Mouse (Mus musculus) forebrain, embryonic 15.5 days (tissue): ENCODE results near the gene Gm8298. TPM values are rescaled to one million over a fixed set of nuclear protein-coding genes. Genes with fewer than 3 reads are reported as not detected.
A peak's percentile ranks its signal among the peaks of the same experiment; 100 is the strongest.
"Not testable (repeated sequence)": the region's sequence is repeated elsewhere in the genome, so short reads cannot be mapped to it uniquely, and the experiment has no call there.

Experiments used
- ATAC-seq: fragments of 200-750 bp; cut with Nextera tagmentation; replicated peaks from 2 replicates; pipeline ENCODE4 v1.8.0; 2017; ENCODE audit warnings: mild to moderate bottlenecking, moderate TSS enrichment, moderate library complexity
- H3K27ac ChIP-seq: fragments of 300-500 bp; sonication (generic); replicated peaks from 2 replicates; pipeline ENCODE4 v1.5.1; 2015; ENCODE audit warnings: mild to moderate bottlenecking, inconsistent platforms
- H3K27me3 ChIP-seq: fragments of 300-500 bp; sonication (generic); 2 replicates; pipeline ENCODE4 v1.6.1; 2015; ENCODE audit warnings: inconsistent platforms
- H3K36me3 ChIP-seq: fragments of 300-500 bp; sonication (generic); 2 replicates; pipeline ENCODE4 v1.6.1; 2015; ENCODE audit warnings: mild to moderate bottlenecking, inconsistent platforms
- H3K4me1 ChIP-seq: fragments of 300-500 bp; sonication (generic); 2 replicates; pipeline ENCODE4 v1.6.1; 2015; ENCODE audit warnings: inconsistent platforms
- H3K4me2 ChIP-seq: fragments of 300-500 bp; sonication (generic); replicated peaks from 2 replicates; pipeline ENCODE4 v1.6.1; 2015; ENCODE audit warnings: mild to moderate bottlenecking, inconsistent platforms
- H3K4me3 ChIP-seq: fragments of 300-500 bp; sonication (generic); 2 replicates; pipeline ENCODE4 v1.5.1; 2015; ENCODE audit warnings: mild to moderate bottlenecking, inconsistent platforms
- H3K9ac ChIP-seq: fragments of 300-500 bp; sonication (generic); replicated peaks from 2 replicates; pipeline ENCODE4 v1.6.1; 2015; ENCODE audit warnings: mild to moderate bottlenecking, inconsistent platforms
- H3K9me3 ChIP-seq: fragments of 300-500 bp; sonication (generic); 2 replicates; pipeline ENCODE4 v1.6.1; 2016; ENCODE audit warnings: inconsistent platforms
- WGBS: fragments of 180-500 bp; shearing (Covaris S2); methylation state at CpG from one replicate; pipeline ENCODE4 v1.1.7; 2015; ENCODE audit warnings: mixed read lengths; 5-methylcytosine and 5-hydroxymethylcytosine counted together
- polyA plus RNA-seq: library from polyadenylated mRNA; unstranded; fragments of >200 nt; fragmentation: Nextera tagmentation; extraction: Ambion mirVana; gene quantifications from 2 replicates; pipeline ENCODE4 v1.2.1, GENCODE M21; 2015

The Gm8298 gene
- polyA plus RNA-seq = not detected in 2 replicates

DNA sequence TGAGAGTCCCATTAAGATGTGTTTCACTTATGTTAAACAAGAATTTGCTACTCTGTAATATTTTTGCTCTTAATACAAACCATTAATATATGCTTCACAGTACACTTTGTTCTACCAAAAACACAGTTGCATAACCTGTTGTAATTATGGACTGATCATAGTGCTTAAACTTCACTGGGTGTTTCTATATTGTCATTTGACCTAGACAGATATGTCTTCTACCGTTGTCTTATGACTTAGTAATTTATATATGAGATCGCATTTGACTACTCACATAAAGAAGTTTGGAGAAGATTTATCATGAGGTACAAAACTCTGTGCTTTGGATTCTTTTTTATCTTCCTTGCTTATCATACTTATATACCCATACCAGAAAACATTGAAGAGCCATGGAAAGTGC lies at the start of gene Gm8298:
Gene Gm8298 (plus strand): TSS at position 301 of the 400 bp plus-strand sequence.
- no peaks in the 10 kb centered on the region for H3K9me3 ChIP-seq
- no peak within 1 kb of the TSS for H3K4me3 ChIP-seq
- H3K4me1 ChIP-seq = no peaks in the 10 kb centered on the region
- no peaks in the 10 kb centered on the region for H3K27me3 ChIP-seq
- H3K27ac ChIP-seq = no peak within 1 kb of the TSS
- ATAC-seq = no peak
- no peak within 1 kb of the TSS for H3K4me2 ChIP-seq
- 97% methylated on average over 2 of the region's 2 CpGs for WGBS
- no peaks in the 10 kb centered on the region for H3K36me3 ChIP-seq
- H3K9ac ChIP-seq = no peak within 1 kb of the TSS

DNA sequence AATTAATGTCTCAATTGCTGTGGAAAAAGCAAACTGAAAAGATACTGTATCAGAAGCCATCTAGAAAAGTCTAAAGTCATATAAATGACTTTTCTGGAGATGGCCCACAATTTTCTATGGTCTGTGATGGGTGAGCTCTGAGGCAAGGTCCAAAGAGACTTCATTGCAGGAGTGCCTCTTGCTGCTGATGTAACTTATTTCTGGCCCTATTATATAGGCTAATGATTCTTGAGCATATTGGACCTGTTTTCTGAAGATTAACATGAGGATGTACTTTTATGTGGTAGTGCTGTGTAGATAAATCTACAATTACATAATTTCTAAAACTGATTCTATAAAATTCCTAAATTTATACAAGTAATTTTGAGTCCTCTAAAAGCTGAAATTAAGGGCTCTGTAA lies 47.7 kb upstream of the Gm8298 start:
- no peak for ATAC-seq
- no peak overlapping the region for H3K4me3 ChIP-seq
- no peaks in the 10 kb centered on the region for H3K9me3 ChIP-seq
- no peak overlapping the region for H3K27ac ChIP-seq
- H3K4me1 ChIP-seq = no peaks in the 10 kb centered on the region
- H3K9ac ChIP-seq = no peak overlapping the region
- no peaks in the 10 kb centered on the region for H3K27me3 ChIP-seq
- no peak overlapping the region for H3K4me2 ChIP-seq
- no peaks in the 10 kb centered on the region for H3K36me3 ChIP-seq

DNA sequence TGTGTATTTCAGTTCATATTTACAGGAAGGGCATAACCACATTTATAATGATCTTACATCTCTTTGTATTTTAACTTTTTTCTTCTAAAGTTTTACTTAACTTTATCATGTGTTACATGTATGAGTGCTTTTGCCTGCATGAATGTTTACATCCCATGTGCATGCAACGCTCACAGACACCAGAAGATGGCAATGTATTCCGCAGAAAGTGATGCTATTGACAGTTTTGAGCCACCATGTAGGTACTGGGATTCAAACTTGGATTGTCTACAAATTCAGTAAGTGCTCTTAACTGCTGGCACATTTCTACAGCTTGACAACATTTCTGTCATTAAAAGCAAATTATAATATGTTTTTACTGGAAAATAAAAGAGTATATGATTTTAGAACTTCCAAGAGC lies 9.9 kb downstream of the Gm8298 start:
- Histone ChIP-seq H3K4me1 (no peaks in the 10 kb centered on the region), H3K27ac (no peak overlapping the region), H3K36me3 (no peaks in the 10 kb centered on the region), H3K4me2 (no peak overlapping the region), H3K4me3 (no peak overlapping the region), H3K9me3 (no peaks in the 10 kb centered on the region), H3K9ac (no peak overlapping the region), H3K27me3 (no peaks in the 10 kb centered on the region)
- 22% methylated on average over 2 of the region's 2 CpGs for WGBS
- ATAC-seq = 0 out of 2 replicates have a peak, but pooled peaks have one; percentile 38

DNA sequence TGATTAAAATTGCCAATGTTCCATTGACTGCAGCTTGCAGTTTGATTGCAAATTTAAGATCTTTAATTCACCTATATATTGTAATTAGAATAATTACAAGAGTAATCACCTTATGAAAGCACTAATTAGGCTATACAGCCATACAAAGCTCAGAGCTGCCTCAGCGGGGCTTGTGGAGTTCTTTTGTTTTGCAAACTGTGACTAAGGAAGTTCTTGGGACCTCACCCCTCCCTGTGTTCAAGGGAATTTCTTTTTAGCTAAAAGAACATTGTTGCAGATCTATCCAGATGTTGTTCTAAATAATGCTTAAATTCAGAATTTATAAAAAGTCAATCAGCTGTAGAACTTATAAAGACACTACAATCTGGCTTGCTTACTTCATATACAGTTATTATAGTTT lies 16.8 kb downstream of the Gm8298 start:
- not testable (repeated sequence) for H3K4me2 ChIP-seq, H3K9me3 ChIP-seq, H3K4me1 ChIP-seq, H3K27me3 ChIP-seq, H3K4me3 ChIP-seq, H3K27ac ChIP-seq, H3K9ac ChIP-seq, H3K36me3 ChIP-seq, ATAC-seq
- 9% methylated on average over 1 of the region's 1 CpGs for WGBS

DNA sequence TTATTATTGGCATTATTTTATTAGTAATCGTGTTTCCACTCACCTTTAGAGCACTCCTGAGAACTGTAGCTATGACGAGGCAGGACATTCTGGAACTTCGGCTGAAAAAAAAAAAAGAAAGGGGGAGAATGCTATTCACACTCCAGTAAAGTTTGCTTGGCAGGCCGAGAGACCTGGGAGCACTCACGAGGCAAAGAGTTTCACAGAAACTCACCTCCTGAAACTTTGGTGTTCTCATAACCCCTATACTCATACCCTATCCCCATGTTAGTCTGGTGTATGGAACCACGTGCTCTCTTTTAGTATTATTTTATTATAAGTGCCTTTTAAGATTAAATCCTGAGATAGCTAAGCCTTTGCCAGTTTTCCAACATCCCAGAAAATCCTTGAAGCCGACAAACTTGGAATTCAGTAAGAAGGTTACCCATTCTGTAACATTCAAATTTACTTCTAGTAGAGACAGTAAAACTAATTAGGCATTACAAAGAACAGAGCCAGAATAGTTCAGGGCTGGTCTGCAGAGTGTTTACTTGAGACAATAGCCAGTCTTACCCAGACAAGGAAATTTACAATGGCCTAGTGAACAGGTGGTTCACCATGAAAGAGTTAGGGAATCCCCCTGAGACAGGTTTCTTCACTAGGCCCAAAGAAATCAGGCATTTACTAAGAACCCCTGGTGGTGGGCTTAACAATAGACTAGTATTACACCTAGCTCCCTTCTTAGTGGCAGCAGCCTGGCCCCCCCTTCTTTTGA lies 19.1 kb downstream of the Gm8298 start:
- H3K4me2 ChIP-seq, H3K27me3 ChIP-seq, H3K9ac ChIP-seq, H3K36me3 ChIP-seq, H3K4me1 ChIP-seq, H3K9me3 ChIP-seq, ATAC-seq, H3K27ac ChIP-seq, H3K4me3 ChIP-seq: not testable (repeated sequence)
- 69% methylated on average over 7 of the region's 7 CpGs for WGBS

DNA sequence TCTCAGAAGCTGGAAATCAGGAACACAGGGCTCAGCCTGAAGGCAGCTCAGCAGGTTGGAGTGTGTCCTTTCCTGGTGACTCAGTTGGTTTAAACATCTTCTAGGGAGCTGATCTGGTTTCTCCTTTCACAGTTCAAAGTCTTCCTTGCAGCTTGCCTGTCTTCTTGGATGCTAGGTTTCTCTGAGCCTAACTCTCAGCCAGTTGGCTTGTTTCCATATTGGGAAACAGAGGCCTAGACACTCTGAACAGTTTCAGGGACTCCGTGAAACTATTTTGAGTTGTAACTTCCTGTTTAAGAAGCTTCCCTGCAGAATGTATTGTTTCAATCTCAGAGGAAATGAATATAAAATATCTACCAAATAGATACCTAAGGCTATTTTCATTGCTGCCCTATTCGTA lies 32.4 kb downstream of the Gm8298 start:
- H3K36me3 ChIP-seq = no peaks in the 10 kb centered on the region

DNA sequence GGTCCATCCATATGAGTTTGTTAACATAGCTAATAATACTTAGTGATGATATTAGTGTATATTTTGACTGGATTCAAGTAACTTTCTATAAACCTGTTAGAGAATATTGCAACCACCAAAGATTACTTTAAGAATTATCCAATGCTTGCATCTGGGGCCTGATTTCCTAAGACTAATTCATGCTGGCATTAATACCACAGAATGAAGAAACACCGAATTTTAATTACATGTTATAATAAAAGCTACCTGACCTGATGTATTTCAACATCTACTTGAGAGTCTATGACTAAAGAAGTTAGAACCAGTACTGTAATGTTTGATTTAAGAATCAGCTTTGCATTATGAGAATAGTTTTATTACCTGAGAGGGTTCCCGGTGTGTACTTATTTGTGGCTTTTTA lies 64.1 kb downstream of the Gm8298 start, which contains the start of gene C130079G13Rik:
Gene C130079G13Rik (plus strand): TSS at position 301 of the 400 bp plus-strand sequence.
- WGBS = 92% methylated on average over 2 of the region's 2 CpGs
- Histone ChIP-seq H3K36me3 (no peaks in the 10 kb centered on the region), H3K4me1 (no peaks in the 10 kb centered on the region), H3K9ac (no peak within 1 kb of the TSS), H3K9me3 (no peaks in the 10 kb centered on the region), H3K4me3 (no peak within 1 kb of the TSS), H3K27me3 (no peaks in the 10 kb centered on the region), H3K4me2 (no peak within 1 kb of the TSS), H3K27ac (no peak within 1 kb of the TSS)
- ATAC-seq = no peak

More for the DNA sequence above, 32.4 kb downstream of the Gm8298 start:
- ATAC-seq = no peak
- Histone ChIP-seq H3K27me3 (no peaks in the 10 kb centered on the region), H3K4me3 (no peak overlapping the region), H3K9ac (no peak overlapping the region), H3K27ac (no peak overlapping the region), H3K9me3 (no peaks in the 10 kb centered on the region), H3K4me1 (no peaks in the 10 kb centered on the region), H3K4me2 (no peak overlapping the region)
- 86% methylated on average over 2 of the region's 2 CpGs for WGBS

Other genes with a start within 250 kb of the Gm8298 start
- not detected in 2 replicates for gene Gm5538, start 131.3 kb upstream of the Gm8298 start, polyA plus RNA-seq
- not detected in 2 replicates for gene C130079G13Rik, start 64.2 kb downstream of the Gm8298 start, polyA plus RNA-seq
- gene Aadacl2, start 145.7 kb downstream of the Gm8298 start, polyA plus RNA-seq = not detected in 2 replicates
- 0.23 TPM in 1 of 2 replicates, not detected in the other for gene Aadac, start 164.7 kb downstream of the Gm8298 start, polyA plus RNA-seq
- not detected in 2 replicates for gene Sucnr1, start 220.8 kb downstream of the Gm8298 start, polyA plus RNA-seq